Mouse (Mus musculus) lung, adult 2 months (tissue): ENCODE results near the gene Ap2b1.

ENCODE experiments used
- CTCF ChIP-seq: fragments of 200-500 bp; IDR thresholded peaks from 2 replicates; pipeline ENCODE4 v1.5.1; 2011; ENCODE audit warnings: mild to moderate bottlenecking, low read length, control low read depth; ENCODE audit not compliant: insufficient read depth
- POLR2A ChIP-seq: fragments of 200-500 bp; IDR thresholded peaks from 2 replicates; pipeline ENCODE4 v1.6.1; 2011; ENCODE audit warnings: low read depth, mild to moderate bottlenecking, control low read depth, low read length, borderline replicate concordance; ENCODE audit errors: extremely low read depth

- TF ChIP-seq POLR2A (no peak), CTCF (no peak)
Measured at GRCm38 (mm10) chr11:83303751-83304150, 4.9 kb downstream of the Ap2b1 start.
